Mouse (Mus musculus) induced T-regulatory cell, adult 2 months (primary cell): ENCODE results near the gene AW146154.
"Not testable (repeated sequence)": the region's sequence is repeated elsewhere in the genome, so short reads cannot be mapped to it uniquely, and the experiment has no call there.

Experiments
- DNase-seq: peaks from one replicate; pipeline ENCODE4 v3.0.0-alpha.2; 2012; ENCODE audit warnings: low read depth

Gene AW146154

DNA sequence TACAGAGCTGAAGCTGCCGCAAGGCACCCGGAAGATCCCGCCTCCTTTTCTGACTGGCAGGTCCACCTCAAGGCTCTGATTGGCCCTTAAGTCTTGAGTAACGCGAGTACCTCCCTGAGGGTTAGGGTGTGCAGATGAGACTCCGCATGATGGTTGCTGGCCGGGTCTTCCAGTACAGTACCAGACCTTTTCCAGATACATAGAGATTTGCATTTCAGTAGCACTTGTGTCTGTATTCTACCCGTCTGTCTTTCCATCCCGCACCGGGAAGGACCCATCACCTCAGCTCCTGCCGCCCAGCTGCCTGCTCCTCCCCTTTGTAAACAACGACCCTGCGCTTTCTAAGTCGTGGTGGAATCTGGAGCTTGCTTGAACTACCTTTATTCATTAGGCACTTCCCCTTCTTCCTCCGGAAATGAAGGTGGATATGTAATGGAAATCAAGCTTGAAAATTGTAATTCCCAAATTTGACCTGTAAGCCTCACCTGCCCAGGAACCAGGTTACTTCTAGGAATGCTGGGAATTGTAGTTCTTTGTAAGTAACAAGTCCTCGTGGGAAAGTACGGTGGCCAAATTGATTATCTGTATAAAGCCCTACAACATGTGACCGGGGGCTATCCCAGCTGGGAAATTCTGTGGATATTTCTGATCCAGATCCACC lies at the start of gene AW146154, which contains the start of gene Gm20449:
AW146154 (minus strand) TSS at position 502 of the 661 bp plus-strand sequence.
Gm20449 (minus strand) TSS at position 29 of the 661 bp plus-strand sequence.
- DNase-seq, result peak; percentile 93

GRCm38 (mm10) chr7:41512672-41513071 lies 13.0 kb upstream of the AW146154 start:
- no peak for DNase-seq

GRCm38 (mm10) chr7:41512207-41512606 lies 12.5 kb upstream of the AW146154 start:
- DNase-seq, result no peak

GRCm38 (mm10) chr7:41502402-41502801 lies 2.7 kb upstream of the AW146154 start:
- DNase-seq, result peak; percentile 13

GRCm38 (mm10) chr7:41500151-41500934 lies 653 bp upstream of the AW146154 start:
- DNase-seq, result peak; percentile 77

GRCm38 (mm10) chr7:41499018-41499388 lies 687 bp downstream of the AW146154 start:
- not testable (repeated sequence) for DNase-seq

GRCm38 (mm10) chr7:41498464-41498863 lies 1.2 kb downstream of the AW146154 start:
- peak; percentile 10 for DNase-seq

GRCm38 (mm10) chr7:41497871-41498270 lies 1.8 kb downstream of the AW146154 start:
- no peak for DNase-seq

DNA sequence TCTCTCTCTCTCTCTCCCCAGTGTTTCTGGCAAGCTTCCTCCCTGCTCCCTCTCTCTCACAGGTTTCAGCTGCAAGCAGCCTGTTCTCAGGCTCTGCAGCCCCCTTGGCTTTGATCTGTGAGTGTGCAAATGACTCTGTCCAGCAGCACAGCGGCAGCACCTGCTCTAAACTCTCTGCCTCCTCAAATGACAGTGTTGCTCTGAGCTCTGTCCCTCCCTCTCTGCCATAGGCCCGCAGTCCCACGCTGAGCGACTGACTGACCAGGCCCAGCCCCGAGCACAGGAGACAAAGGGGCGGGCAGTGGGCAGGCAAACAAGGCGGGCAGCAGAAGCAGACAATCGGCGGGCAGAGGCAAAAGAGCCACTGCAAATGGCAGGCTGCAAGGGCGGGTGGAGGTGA lies 47.8 kb downstream of the AW146154 start:
- no peak for DNase-seq

GRCm38 (mm10) chr7:41448596-41448995 lies 51.1 kb downstream of the AW146154 start, which contains the start of gene Vmn2r57:
TSS of gene Vmn2r57 (minus strand) at chr7:41448696.
- DNase-seq, result not testable (repeated sequence)
